Mouse (Mus musculus): ENCODE measurements around the gene Cdc42bpg.

- TF ChIP-seq CTCF (IDR thresholded peaks at IDR 0.05; ENCODE audit: low read depth) = no peak
- no peak for TF ChIP-seq EP300 (IDR thresholded peaks at IDR 0.05; ENCODE audit: low read depth)
These were observed 11.9 kb downstream of the Cdc42bpg start for GRCm38 (mm10) chr19:6318145-6318544.

Measured in liver, postnatal 0 days (tissue).